Mouse (Mus musculus): Measurements from ENCODE around the gene Il12a.
A peak's percentile ranks its signal among the peaks of the same experiment; 100 is the strongest.

Il12a gene

GRCm38 (mm10) chr3:68684207-68684606, 6.2 kb upstream of the Il12a start:
- no peak for DNase-seq (ENCODE audit: low read depth, low spot score)

- DNase-seq (ENCODE audit: low read depth, low spot score): no peak
Measured at GRCm38 (mm10) chr3:68686852-68687560, 3.4 kb upstream of the Il12a start.

GRCm38 (mm10) chr3:68689346-68689745, 1.1 kb upstream of the Il12a start:
- peak; percentile 20 for DNase-seq (ENCODE audit: low read depth, low spot score)

DNA sequence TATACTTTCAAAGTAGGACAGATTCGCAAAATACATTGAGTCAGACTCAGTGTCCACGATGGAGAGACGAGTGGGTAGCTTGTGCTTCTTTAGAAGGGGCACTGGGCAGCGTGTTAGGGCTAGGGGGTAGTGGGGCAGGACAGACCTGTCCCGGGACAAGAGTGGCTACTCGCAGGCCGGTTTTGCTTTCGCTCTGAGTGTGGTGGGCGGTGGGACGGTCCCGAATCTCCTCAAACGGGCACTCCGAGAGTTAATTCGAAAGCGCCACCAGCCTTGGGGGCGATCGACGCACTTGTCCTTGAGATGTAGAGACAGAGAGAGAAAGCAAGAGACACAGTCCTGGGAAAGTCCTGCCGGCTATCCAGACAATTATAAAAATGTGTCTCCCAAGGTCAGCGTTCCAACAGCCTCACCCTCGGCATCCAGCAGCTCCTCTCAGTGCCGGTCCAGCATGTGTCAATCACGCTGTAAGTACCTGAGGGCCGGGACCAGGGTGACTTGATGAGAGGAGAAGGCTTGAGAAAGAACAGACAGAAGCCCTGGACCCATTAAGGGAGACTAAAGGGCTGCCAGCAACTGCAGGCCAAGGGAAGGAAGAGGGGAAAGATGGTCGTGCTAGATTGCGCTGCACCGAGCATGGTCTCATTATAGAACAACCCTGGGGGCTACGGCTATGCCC, 795 bp downstream of the Il12a start:
- DNase-seq (ENCODE audit: low read depth, low spot score): no peak

- no peak for DNase-seq (ENCODE audit: low read depth, low spot score)
Measured at GRCm38 (mm10) chr3:68691938-68692599, 1.6 kb downstream of the Il12a start.

GRCm38 (mm10) chr3:68692600-68693225, 2.3 kb downstream of the Il12a start:
- DNase-seq (ENCODE audit: low read depth, low spot score): peak; percentile 54

DNA sequence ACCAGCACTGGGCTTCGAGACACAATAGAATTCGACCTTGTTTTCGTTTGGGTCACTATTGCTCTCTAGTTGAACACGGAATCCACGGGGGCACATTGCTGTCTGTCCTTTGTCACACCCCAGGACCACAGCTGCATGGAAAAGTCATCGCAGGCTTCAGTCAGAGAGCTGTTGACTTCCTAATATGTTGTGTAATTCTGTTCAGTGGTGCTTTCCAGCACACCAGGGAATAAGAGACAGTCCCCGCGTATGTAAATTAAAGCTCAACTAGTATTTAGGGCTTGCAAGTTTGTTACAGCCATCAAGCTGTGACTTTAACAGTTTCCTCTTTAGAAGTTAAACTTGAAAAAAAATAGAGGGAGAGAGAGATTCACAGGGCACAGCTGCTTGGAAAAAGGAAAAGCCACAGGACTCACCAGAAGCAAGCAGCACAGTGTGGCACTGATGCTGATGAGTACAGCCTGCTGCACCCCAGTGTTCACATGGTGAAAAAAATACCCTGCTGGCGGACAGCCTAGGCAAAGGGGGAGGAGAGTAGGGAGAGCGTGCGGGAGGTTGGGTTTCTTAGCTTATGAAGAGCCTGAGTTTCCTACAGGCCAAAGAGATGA, 3.1 kb downstream of the Il12a start:
- peak; percentile 88 for DNase-seq (ENCODE audit: low read depth, low spot score)

GRCm38 (mm10) chr3:68695321-68695720, 4.9 kb downstream of the Il12a start:
- no peak for DNase-seq (ENCODE audit: low read depth, low spot score)

- no peak for DNase-seq (ENCODE audit: low read depth, low spot score)
Measured at GRCm38 (mm10) chr3:68696495-68697200, 6.2 kb downstream of the Il12a start.

- no peak for DNase-seq (ENCODE audit: low read depth, low spot score)
Measured at GRCm38 (mm10) chr3:68698601-68699000, 8.2 kb downstream of the Il12a start.

DNA sequence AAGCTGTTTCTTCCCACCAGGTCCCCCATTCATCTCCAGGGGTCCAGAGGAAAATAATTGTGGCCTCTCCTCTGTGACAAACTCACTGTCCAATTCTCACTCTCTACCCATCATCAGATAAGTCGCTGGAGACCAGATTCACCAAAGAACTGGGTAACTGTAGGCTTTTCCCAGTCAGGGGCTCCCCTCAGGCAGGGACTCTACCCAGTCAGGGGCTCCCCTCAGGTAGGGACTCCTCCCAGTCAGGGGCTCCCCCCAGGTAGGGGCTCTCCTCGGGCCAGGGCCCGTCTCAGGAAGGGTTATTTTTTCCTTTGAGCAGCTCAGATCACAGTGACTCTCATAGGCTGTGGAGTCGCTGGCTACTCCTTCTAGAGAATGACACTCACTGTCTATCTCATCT, 9.6 kb downstream of the Il12a start:
- no peak for DNase-seq (ENCODE audit: low read depth, low spot score)

DNA sequence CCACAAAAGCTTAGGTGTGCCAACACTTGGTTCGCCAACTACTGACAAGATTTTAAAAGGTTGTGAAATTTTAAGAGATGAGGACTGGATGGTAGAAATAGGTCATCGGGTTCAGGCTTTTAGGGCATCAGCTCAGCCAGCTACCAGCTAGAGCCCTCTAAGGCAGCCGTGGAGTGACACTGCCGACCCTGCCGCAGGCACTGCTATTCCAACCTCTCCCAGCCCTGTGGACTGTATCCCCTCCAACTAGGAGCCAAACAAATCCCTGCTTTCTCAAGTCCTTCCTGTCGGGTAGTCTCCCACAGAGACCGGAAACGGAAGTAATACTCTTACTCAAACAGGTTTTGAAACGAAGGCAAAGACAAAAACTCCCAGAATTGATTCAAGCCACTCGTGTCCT, 15.9 kb downstream of the Il12a start:
- no peak for DNase-seq (ENCODE audit: low read depth, low spot score)

GRCm38 (mm10) chr3:68708230-68708629, 17.8 kb downstream of the Il12a start:
- DNase-seq (ENCODE audit: low read depth, low spot score): peak; percentile 28

- peak; percentile 44 for DNase-seq (ENCODE audit: low read depth, low spot score)
Measured at GRCm38 (mm10) chr3:68709198-68709797, 18.9 kb downstream of the Il12a start.

GRCm38 (mm10) chr3:68710436-68710835, 20.0 kb downstream of the Il12a start:
- DNase-seq (ENCODE audit: low read depth, low spot score): no peak

- no peak for DNase-seq (ENCODE audit: low read depth, low spot score)
Measured at GRCm38 (mm10) chr3:68711510-68711909, 21.1 kb downstream of the Il12a start.

DNA sequence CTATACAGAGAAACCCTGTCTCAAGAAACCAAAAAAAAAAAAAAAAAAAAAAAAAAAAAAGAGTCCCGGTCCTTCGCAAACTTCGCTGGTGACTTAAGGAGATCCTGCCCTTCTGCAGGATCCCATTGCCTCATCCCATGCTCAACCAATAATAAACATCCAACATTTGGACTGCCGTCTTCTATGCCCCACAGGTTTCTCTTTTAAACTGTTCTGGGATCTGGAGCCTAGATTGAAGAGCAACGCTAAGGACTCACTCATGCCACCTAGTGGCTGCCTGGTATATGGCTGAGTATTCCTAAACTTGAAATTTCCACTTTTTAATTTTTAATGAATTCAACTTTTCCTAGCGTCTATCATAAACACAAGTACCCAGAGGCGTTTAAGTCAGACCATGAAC, 23.1 kb downstream of the Il12a start:
- peak; percentile 40 for DNase-seq (ENCODE audit: low read depth, low spot score)

DNA sequence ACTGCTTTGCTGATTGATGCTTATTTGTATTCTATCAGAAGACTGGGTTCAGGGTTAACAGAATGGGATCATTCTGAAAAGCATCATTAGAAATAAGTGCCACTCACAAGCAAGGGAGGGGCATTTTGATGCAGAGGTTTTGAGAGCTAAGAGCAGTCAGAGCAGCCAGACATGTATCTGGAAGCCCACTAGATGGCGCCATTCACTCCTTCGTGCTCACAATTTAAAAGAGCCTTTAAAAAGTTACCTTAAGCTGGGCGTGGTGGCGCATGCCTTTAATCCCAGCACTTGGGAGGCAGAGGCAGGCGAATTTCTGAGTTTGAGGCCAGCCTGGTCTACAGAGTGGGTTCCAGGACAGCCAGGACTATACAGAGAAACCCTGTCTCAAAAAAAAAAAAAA, 26.9 kb downstream of the Il12a start:
- DNase-seq (ENCODE audit: low read depth, low spot score): peak; percentile 25

DNA sequence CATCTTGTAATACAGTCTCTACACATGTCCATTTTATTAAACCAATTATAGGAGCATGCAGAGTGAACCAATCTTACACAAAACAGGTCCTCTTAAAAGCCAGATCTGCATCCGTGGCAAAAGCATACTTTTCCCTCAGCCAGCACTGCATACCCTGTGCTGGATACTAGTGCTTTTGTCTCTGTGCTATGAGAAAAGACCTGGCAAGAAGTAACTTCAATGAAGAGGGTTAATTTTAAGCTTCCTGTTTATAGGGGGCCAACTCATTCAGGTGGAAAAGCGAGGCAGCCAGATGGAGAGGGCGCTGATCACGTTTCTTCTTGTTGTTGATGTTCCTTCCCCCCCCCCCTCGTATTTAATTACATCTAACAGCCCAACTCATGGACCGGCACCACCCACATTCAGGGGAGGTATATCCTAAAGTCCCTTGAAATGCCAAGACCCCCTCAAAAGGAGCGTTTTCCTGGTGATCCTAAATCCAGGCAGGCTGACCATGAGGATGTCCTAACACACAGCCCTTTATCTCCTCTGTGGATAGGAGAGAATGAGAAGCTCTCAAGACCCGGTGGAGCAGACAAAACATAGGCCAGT, 28.9 kb downstream of the Il12a start:
- no peak for DNase-seq (ENCODE audit: low read depth, low spot score)

DNA sequence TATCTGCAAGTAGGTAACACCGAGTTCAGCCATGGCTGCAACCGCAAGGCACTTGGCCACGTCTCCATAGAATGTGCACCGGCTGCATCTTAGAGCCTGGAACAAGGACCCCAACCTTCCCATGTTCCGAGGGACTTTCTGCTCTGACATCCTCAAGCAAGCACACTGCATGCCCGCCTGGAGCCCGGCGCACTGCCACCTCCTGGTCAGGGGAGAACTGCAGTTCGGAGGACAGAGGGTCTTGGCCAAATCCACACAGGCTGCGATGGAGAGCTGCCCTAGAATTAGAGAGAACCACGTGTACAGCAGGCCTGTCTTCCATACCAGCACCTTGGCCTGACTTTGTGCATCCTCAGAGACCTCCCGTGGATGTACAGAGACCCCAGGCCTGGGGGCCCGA, 29.8 kb downstream of the Il12a start:
- no peak for DNase-seq (ENCODE audit: low read depth, low spot score)

All from skeletal muscle tissue, adult 2 months (tissue).